Mouse (Mus musculus): Measurements from ENCODE around the gene Lbx1. TPM values are rescaled to one million over a fixed set of nuclear protein-coding genes. Genes with fewer than 3 reads are reported as not detected.

Gene Lbx1
- polyA plus RNA-seq, 1 experiment from 2014 or later: not detected

DNA sequence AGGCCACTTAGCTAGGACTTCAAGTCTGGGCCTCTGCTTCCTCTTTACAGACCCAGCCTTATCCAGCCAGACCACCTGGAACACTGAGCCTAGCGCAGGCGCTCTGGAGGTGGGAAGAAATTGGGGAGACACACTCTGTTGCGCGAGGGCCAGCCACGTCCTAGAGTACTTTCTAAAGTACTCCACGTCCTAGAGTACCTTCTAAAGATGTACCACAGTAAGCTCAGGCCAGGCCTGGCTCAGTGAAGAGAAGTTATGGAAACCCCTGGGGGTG is 11.4 kb downstream of the Lbx1 start:
- Histone ChIP-seq H3K4me3 (ENCODE audit: low read depth, low read length) (no peak overlapping the region), H3K9ac (ENCODE audit: low read depth, low read length) (no peak overlapping the region), H3K27me3 (ENCODE audit: control insufficient read depth, insufficient read depth, low read depth, low read length) (peaks cover 84% of the 10 kb centered on the region), H3K9me3 (replicated peaks; ENCODE audit: control insufficient read depth, low read length) (no peaks in the 10 kb centered on the region), H3K27ac (ENCODE audit: low read length) (no peak overlapping the region), H3K4me2 (ENCODE audit: low read depth, low read length) (no peak overlapping the region), H3K36me3 (ENCODE audit: control insufficient read depth, insufficient read depth) (no peaks in the 10 kb centered on the region), H3K4me1 (ENCODE audit: control insufficient read depth, low read depth, low read length) (peaks cover 7% of the 10 kb centered on the region)
- WGBS (ENCODE audit: insufficient replicate concordance): 3% methylated on average over 6 of the region's 6 CpGs
- ATAC-seq (ENCODE audit: low read depth): no peak

- H3K9ac ChIP-seq (ENCODE audit: low read depth, low read length): no peak overlapping the region
- no peak overlapping the region for H3K4me2 ChIP-seq (ENCODE audit: low read depth, low read length)
- H3K27me3 ChIP-seq (ENCODE audit: control insufficient read depth, insufficient read depth, low read depth, low read length): peaks cover 79% of the 10 kb centered on the region
- peaks cover 7% of the 10 kb centered on the region for H3K4me1 ChIP-seq (ENCODE audit: control insufficient read depth, low read depth, low read length)
- H3K4me3 ChIP-seq (ENCODE audit: low read depth, low read length): no peak overlapping the region
- H3K27ac ChIP-seq (ENCODE audit: low read length): no peak overlapping the region
- no peaks in the 10 kb centered on the region for H3K9me3 ChIP-seq (replicated peaks; ENCODE audit: control insufficient read depth, low read length)
- H3K36me3 ChIP-seq (ENCODE audit: control insufficient read depth, insufficient read depth): no peaks in the 10 kb centered on the region
- no peak for ATAC-seq (ENCODE audit: low read depth)
- 2% methylated on average over 49 of the region's 49 CpGs for WGBS (ENCODE audit: insufficient replicate concordance)
Observed at GRCm38 (mm10) chr19:45223413-45224285, 12.0 kb downstream of the Lbx1 start.

DNA sequence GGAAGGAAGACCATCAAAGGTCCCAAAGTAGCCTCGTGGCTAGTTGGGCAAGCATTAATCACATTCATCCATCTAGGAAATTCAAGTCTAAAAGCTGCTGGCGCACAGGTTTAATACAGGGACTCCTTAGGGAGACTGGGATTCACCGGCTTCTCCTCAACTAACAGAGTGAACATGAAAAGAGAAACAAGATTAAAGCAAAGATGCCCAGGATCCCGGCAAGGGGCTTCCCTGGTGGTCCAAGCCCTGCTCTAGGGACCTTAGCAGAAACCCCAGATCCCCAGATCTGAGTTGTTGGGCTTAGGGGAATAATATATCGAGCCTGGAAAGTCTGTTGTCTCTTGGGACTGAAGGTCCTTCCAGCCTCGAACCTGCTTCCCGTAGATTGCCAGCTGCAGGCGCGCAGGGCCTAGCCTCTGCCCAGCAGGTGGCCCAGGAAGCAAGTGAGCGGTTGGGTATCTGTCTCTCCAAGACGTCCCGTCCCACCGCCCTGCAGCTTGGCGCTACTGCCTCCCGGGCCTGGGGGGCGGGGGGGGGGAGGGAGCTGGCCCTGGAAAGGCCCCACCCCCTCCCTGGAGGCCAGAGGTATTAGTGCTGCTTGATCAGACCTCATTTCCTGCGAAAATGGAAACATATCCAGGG is 13.3 kb downstream of the Lbx1 start:
- Histone ChIP-seq H3K27me3 (ENCODE audit: control insufficient read depth, insufficient read depth, low read depth, low read length) (peaks cover 69% of the 10 kb centered on the region), H3K4me3 (ENCODE audit: low read depth, low read length) (no peak overlapping the region), H3K4me2 (ENCODE audit: low read depth, low read length) (no peak overlapping the region), H3K9me3 (replicated peaks; ENCODE audit: control insufficient read depth, low read length) (no peaks in the 10 kb centered on the region), H3K4me1 (ENCODE audit: control insufficient read depth, low read depth, low read length) (peaks cover 7% of the 10 kb centered on the region), H3K9ac (ENCODE audit: low read depth, low read length) (no peak overlapping the region), H3K27ac (ENCODE audit: low read length) (no peak overlapping the region), H3K36me3 (ENCODE audit: control insufficient read depth, insufficient read depth) (no peaks in the 10 kb centered on the region)
- WGBS (ENCODE audit: insufficient replicate concordance): 7% methylated on average over 17 of the region's 17 CpGs
- no peak for ATAC-seq (ENCODE audit: low read depth)

DNA sequence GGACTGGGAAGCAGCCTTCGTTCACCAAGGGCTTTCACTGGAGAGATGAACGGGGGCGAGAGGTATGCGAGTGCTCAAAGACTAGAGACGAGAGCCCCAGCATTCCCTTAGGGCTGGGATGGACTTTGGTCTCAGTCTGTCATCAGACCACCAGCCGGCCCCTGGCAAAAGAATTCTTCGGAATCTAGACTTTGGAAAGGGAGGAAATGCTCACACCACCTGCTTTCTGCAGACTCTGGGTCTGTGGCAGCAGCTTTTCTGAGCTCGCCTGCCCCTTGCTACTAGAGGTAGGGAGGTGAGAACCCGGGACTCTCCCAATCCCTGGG is 14.2 kb downstream of the Lbx1 start:
- H3K27ac ChIP-seq (ENCODE audit: low read length): no peak overlapping the region
- H3K4me2 ChIP-seq (ENCODE audit: low read depth, low read length): peak overlapping the region; percentile 55
- H3K9ac ChIP-seq (ENCODE audit: low read depth, low read length): no peak overlapping the region
- no peaks in the 10 kb centered on the region for H3K36me3 ChIP-seq (ENCODE audit: control insufficient read depth, insufficient read depth)
- 3% methylated on average over 9 of the region's 9 CpGs for WGBS (ENCODE audit: insufficient replicate concordance)
- peaks cover 7% of the 10 kb centered on the region for H3K4me1 ChIP-seq (ENCODE audit: control insufficient read depth, low read depth, low read length)
- peak overlapping the region; percentile 31; the same call in 1 of the 2 replicates for H3K4me3 ChIP-seq (ENCODE audit: low read depth, low read length)
- H3K27me3 ChIP-seq (ENCODE audit: control insufficient read depth, insufficient read depth, low read depth, low read length): peaks cover 61% of the 10 kb centered on the region
- no peak for ATAC-seq (ENCODE audit: low read depth)
- no peaks in the 10 kb centered on the region for H3K9me3 ChIP-seq (replicated peaks; ENCODE audit: control insufficient read depth, low read length)

DNA sequence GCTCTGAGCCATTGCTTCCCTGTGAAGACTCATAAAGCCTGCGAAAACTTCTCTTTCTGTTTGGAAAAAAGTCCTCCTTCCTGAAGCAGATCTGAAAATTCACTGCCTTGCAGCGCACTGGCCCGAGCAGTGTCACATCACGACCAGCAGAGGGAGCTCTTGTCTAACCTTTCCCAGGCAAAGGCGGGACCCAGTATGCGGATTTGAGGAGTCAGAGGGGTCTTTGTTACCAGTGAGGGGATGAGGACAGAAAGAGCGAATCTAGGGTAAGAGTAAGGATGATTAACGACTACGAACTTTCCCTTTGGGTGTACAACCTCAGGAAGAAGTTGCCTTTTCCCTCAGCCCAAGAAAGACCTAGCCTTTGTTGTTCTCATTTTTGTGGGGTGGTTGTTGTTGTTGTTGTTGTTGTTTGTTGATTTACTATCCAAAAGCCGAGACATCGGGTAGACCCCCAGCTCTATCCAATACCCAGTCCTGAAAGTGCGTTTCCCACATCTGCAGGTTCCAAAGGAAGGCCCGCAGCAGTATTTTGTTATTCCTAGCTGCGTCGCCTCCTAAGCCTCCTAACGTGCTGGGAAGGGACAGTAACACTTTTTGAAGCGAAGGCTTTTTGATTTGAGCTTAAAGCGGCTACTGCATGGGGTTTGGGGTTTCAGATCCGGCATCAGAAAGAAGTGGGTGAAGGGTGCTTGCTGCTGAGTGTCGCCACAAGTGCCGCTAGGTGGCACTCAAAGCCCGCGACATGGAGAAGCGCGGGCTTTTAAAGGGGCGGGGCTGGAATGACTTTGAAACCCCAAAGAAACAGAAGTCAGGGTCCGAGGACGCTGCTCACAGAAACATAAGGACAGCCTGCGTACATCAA is 14.8 kb downstream of the Lbx1 start:
- no peaks in the 10 kb centered on the region for H3K9me3 ChIP-seq (replicated peaks; ENCODE audit: control insufficient read depth, low read length)
- no peak overlapping the region for H3K27ac ChIP-seq (ENCODE audit: low read length)
- peak overlapping the region; percentile 55 for H3K4me2 ChIP-seq (ENCODE audit: low read depth, low read length)
- under 1% methylated on average over 29 of the region's 29 CpGs for WGBS (ENCODE audit: insufficient replicate concordance)
- H3K9ac ChIP-seq (ENCODE audit: low read depth, low read length): no peak overlapping the region
- peak overlapping the region; percentile 31 for H3K4me3 ChIP-seq (ENCODE audit: low read depth, low read length)
- H3K4me1 ChIP-seq (ENCODE audit: control insufficient read depth, low read depth, low read length): peaks cover 7% of the 10 kb centered on the region
- ATAC-seq (ENCODE audit: low read depth): 0 out of 2 replicates have a peak, but pooled peaks have one; percentile 50
- H3K36me3 ChIP-seq (ENCODE audit: control insufficient read depth, insufficient read depth): no peaks in the 10 kb centered on the region
- peaks cover 55% of the 10 kb centered on the region for H3K27me3 ChIP-seq (ENCODE audit: control insufficient read depth, insufficient read depth, low read depth, low read length)

GRCm38 (mm10) chr19:45216240-45216639 is 19.4 kb downstream of the Lbx1 start:
- peaks cover 9% of the 10 kb centered on the region for H3K27me3 ChIP-seq (ENCODE audit: control insufficient read depth, insufficient read depth, low read depth, low read length)
- H3K4me3 ChIP-seq (ENCODE audit: low read depth, low read length): no peak overlapping the region
- no peak overlapping the region for H3K9ac ChIP-seq (ENCODE audit: low read depth, low read length)
- no peaks in the 10 kb centered on the region for H3K9me3 ChIP-seq (replicated peaks; ENCODE audit: control insufficient read depth, low read length)
- ATAC-seq (ENCODE audit: low read depth): no peak
- H3K27ac ChIP-seq (ENCODE audit: low read length): no peak overlapping the region
- no peak overlapping the region for H3K4me2 ChIP-seq (ENCODE audit: low read depth, low read length)
- WGBS (ENCODE audit: insufficient replicate concordance): 4% methylated on average over 9 of the region's 9 CpGs
- H3K36me3 ChIP-seq (ENCODE audit: control insufficient read depth, insufficient read depth): no peaks in the 10 kb centered on the region
- H3K4me1 ChIP-seq (ENCODE audit: control insufficient read depth, low read depth, low read length): peaks cover 5% of the 10 kb centered on the region

GRCm38 (mm10) chr19:45215431-45215830 is 20.2 kb downstream of the Lbx1 start:
- Histone ChIP-seq H3K4me1 (ENCODE audit: control insufficient read depth, low read depth, low read length) (no peaks in the 10 kb centered on the region), H3K9ac (ENCODE audit: low read depth, low read length) (no peak overlapping the region), H3K36me3 (ENCODE audit: control insufficient read depth, insufficient read depth) (no peaks in the 10 kb centered on the region), H3K27me3 (ENCODE audit: control insufficient read depth, insufficient read depth, low read depth, low read length) (peaks cover 8% of the 10 kb centered on the region), H3K4me3 (ENCODE audit: low read depth, low read length) (no peak overlapping the region), H3K27ac (ENCODE audit: low read length) (no peak overlapping the region), H3K9me3 (replicated peaks; ENCODE audit: control insufficient read depth, low read length) (no peaks in the 10 kb centered on the region), H3K4me2 (ENCODE audit: low read depth, low read length) (no peak overlapping the region)
- ATAC-seq (ENCODE audit: low read depth): no peak
- WGBS (ENCODE audit: insufficient replicate concordance): 48% methylated on average over 4 of the region's 4 CpGs

- Histone ChIP-seq H3K36me3 (ENCODE audit: control insufficient read depth, insufficient read depth) (no peaks in the 10 kb centered on the region), H3K27ac (ENCODE audit: low read length) (no peak overlapping the region), H3K4me2 (ENCODE audit: low read depth, low read length) (no peak overlapping the region), H3K4me3 (ENCODE audit: low read depth, low read length) (no peak overlapping the region), H3K4me1 (ENCODE audit: control insufficient read depth, low read depth, low read length) (no peaks in the 10 kb centered on the region), H3K9me3 (replicated peaks; ENCODE audit: control insufficient read depth, low read length) (peaks cover 2% of the 10 kb centered on the region; the same call in 1 of the 2 replicates), H3K9ac (ENCODE audit: low read depth, low read length) (no peak overlapping the region), H3K27me3 (ENCODE audit: control insufficient read depth, insufficient read depth, low read depth, low read length) (peaks cover 9% of the 10 kb centered on the region)
- ATAC-seq (ENCODE audit: low read depth): no peak
- 41% methylated on average over 14 of the region's 14 CpGs for WGBS (ENCODE audit: insufficient replicate concordance)
Observed at GRCm38 (mm10) chr19:45209776-45210422, 25.7 kb downstream of the Lbx1 start.

Data from liver, embryonic 16.5 days (tissue).